Mouse (Mus musculus) layer of hippocampus, postnatal 36 days (tissue): Measurements from ENCODE around the gene Defb29. TPM values are rescaled to one million over a fixed set of nuclear protein-coding genes. Genes with fewer than 3 reads are reported as not detected.
A peak's percentile ranks its signal among the peaks of the same experiment; 100 is the strongest.

Source experiments
- DNase-seq, 2 experiments: peaks; one replicate each; pipeline ENCODE4 v3.0.0; 2022
- total RNA-seq, 2 experiments: library from RNA; stranded (reverse); gene quantifications; 2 replicates each; pipeline ENCODE4 v1.2.3; 2021

The Defb29 gene
- not detected for total RNA-seq

DNA sequence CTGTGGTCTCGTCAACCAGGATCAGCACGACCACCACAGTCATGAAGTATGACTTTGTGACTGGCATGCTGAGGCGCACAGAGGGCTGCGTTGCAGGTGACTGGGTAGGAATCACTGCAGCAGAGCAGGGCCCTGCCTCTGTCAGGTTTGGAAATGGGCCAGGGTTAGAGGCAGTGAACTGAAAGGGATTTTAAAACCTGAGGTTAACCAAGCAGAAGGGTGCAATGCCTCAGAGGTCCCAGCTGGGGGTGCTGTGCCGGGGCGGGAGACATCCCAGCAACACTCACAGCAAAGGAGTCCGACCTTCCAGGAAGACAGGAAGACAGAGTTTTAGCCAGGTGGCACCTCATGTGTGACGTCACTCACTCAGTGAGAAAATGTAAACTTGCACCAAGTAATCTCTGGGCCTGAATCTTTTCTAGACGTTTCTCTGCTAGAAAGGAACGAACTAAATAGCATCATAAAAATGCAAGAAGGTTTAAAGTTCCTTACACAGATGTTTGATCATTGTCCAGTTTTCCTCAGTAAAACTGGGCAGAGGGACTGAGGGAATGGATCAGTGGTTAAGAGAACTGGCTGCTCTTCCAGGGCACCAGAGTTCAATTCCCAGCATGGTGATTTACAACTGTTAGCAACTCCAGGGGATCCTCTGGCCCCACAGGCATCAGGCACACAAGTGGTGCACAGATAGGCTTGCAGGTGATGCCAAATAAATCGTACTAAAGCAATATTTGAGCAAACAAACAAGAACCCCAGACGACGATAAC, at the start of gene Defb29:
TSS of gene Defb29 (minus strand) at position 155 of the 767 bp plus-strand sequence.
- DNase-seq = no peak

DNA sequence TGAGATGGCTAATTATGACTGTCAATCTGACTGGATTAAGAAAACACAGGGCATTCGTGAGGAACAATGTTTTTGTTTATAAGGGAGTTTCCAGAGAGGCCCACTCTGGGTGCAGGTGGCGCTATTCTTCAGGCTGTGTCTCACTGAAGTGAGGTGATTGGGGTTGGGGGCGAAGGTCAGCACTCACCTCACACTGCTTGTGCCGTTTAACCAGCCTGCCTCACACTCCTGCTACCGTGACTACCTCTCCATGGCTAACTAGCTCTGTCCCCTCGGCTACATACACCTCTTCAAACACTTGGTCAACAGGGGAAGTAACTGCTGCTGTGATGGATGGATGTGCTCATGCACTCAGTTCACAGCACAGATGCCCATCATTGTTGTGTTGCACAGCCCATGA, 49.1 kb upstream of the Defb29 start:
- DNase-seq = no peak

DNA sequence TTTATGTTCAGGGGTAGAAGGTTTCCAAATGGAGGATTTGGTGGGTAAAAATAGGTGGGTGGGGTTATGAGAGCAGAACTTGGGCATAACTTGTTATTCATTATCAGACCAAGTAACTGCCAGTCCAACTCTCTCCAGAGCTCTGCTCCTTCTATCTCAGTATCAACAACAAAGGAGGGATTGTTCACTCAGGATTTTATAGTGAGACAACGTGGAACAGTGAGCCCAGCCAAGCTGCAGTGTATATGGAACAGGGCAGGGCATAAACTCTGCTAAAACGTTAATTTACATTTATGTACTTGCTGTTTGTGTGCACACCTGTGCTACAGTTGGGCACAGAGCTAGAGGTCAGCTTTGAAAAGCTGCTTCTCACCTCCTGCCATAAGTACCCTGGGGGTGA, 48.6 kb upstream of the Defb29 start:
- DNase-seq = no peak

DNA sequence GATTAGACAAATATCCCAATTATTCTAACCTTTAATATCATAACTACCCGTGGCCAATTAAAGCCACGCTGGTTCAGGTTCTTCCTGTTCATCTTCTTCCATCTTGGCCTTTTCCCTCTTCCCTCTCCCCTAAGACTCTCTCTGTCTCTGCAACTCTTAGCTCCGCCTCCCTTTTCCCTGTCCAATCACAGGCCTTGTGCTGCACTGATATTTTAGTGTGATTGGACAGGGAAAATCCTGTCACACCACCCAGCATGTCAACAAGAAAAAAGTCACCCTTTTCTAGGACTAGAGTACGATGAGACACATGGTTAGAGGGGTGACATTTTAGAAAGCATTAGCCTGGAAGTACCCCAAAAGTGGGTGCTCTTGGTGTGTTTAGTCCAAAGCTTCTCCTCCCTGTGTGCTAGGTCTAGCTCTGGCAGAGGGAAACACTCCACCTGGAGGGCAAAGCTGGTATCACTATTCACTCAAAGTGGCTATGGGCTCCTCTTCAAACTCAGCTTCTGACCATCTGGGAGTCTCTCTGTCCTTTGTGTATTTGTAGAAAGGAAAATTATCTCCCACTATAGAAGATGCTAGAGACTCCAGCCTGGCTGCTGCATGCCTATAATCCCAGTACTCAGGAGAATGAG, 47.1 kb upstream of the Defb29 start:
- no peak for DNase-seq

DNA sequence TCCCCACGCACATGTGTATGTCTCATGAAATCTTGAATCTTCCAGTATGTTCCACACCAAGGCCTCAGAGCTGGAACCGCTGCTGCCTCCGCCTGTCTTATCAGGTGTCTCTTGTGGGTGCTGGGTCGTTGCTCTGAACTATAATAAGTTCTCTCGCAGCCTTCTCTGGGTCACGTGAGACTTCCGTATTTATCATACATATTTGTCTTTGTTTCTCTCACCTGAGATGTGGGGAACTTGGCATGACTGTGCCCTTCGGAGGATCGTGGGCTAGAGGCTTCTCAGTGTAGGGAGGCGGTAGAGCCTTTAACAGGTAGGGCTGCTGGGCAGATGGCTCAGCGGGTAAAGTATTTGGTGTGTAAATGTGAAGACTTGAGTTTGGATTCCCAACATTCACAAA, 40.7 kb upstream of the Defb29 start:
- no peak for DNase-seq

DNA sequence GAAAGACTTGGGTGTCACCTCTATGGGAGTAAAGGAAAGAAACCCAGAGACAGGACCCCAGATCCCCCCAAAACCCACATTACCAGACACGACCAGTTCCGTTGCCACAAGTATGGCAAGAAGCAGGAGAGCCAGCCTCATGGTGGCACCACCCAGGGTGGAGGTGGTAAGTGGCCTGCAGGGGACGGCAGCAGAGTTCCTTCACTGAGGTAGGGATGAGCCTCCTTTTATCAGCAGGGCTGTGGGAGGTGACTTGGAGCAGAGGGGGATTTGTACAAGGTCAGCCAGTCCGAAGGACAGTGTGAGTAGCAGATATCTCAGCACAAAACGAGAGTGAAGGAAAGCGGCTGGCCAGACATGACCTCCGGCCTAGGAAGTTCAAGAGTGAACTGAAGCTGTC, 40.2 kb upstream of the Defb29 start, which contains the start of gene Defb19:
TSS of gene Defb19 (minus strand) at position 206 of the 400 bp plus-strand sequence.
- no peak for DNase-seq

DNA sequence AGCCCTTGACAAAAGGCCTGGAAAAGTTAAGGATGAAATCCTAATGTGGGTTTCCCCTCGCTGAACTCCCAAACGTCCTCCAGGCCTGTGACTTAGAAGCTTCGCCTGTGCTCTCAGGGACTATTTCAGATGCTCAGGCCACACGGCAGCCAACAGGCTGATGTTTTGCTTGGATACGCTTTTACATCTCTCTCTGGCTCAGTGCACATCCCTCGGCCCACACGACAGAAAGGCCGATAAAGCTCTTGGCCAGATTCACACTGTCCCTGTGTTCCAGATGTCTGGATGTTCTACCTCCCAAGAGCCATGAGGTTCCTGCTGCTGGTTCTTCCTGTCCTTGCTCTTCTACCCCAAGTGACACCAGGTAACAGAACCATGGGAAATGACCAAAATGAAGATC, 33.6 kb upstream of the Defb29 start:
- no peak for DNase-seq

DNA sequence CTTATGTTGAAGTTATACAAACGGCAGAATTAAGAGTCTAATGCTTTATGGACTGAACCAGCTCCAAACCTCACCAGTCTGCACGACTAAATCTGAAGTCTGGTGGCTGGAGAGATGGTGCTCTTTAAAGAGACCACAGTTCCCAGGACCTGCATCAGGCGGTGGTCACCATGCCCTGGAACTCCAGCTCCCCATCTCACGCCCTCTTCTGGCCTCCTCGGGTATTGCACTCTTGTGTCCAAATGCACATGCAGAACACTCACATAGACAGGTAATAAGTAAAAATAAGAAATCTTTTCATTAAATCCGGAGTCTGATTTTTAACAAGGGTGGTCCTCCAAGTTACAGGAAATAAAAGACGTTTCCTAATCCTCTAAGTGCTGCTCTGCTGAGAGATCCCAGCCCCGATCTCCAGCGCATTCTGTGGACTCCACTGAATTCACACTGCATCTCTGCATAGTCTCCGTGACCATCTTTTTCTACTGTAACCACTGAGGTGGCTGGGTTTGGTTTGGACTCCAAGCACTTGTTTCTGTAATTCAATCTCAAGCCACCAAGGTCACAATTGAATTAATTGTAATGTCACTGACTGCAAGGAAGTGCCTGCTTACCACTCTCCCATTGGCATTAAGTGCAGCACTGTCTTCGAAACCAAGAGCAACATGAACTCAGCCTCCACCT, 32.4 kb upstream of the Defb29 start, which contains the start of gene Defb21:
TSS of gene Defb21 (plus strand) at position 631 of the 681 bp plus-strand sequence.
- no peak for DNase-seq

DNA sequence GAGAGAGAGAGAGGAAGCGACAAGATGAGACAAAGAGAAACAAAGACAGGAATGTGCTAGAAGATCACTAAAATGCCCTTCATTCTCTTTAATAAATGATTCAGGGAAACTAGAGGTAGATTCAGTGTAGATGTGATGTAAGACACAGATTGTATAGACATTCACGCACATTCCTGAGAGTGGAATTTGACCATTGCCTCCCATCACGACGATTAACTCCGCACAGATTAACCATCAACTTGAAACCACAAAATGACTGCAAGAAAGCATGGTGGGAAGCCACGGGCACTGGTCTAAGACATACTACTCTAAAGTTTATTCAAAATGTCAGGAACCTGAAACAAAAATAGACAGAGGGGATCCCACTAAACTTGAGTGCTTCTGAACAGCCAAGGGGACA, 30.4 kb upstream of the Defb29 start:
- DNase-seq = no peak

DNA sequence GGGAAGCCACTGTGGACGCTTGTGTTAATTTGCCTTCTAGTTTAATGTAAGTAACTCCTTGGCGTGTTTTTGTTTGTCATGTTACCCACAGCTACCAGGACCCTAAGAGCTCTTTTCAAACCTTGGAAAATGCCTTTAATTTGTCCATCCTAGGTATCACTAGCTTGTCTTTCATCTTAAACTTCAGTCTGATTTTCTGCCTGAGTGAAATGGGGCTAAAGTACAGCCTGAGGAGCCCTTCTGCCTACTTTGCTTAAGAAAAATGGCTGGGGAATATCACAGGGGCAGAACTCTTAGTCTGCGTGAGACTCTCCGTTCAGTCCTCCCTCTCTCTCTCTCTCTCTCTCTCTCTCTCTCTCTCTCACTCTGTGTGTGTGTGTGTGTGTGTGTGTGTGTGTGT, 30.0 kb upstream of the Defb29 start:
- DNase-seq = no peak

DNA sequence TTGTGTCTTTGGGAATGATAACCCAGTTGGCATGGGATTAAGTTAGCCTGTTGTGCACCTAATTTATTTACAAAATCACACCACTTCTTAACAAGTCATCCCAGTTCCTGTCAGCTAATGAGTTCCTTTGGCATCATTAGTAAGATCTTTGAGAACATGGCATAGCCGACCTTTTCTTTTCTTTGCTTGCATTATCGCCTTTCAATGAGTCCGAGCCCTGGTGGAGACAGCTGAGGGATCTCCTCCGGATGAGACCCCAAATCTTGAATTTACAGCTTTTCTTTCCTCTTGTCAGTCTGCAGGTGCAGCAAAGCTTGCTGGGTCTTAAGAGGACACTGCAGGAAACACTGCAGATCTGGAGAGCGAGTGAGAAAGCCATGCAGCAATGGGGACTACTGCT, 29.1 kb upstream of the Defb29 start, which contains the start of gene Gm17416:
TSS of gene Gm17416 (plus strand) at position 301 of the 400 bp plus-strand sequence.
- DNase-seq = no peak

DNA sequence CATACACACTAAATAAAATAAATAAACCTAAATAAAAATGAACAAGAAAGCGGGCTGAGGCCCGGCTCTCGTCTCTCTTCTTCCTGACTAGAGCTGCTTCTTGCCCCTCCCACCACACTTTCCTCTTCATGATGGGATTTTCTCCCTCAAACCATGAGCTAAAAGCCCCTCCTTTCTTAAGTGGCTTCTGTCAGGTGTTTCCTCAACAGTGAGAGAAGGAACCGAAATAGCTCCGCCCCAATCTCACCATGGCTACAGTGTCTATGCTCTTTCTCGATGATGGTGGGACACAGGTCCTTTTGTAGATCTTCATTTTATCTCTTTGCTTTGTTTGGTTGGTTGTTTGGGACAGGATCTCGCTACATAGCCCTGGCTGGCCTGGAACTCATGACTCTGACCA, 16.8 kb upstream of the Defb29 start:
- DNase-seq = no peak

DNA sequence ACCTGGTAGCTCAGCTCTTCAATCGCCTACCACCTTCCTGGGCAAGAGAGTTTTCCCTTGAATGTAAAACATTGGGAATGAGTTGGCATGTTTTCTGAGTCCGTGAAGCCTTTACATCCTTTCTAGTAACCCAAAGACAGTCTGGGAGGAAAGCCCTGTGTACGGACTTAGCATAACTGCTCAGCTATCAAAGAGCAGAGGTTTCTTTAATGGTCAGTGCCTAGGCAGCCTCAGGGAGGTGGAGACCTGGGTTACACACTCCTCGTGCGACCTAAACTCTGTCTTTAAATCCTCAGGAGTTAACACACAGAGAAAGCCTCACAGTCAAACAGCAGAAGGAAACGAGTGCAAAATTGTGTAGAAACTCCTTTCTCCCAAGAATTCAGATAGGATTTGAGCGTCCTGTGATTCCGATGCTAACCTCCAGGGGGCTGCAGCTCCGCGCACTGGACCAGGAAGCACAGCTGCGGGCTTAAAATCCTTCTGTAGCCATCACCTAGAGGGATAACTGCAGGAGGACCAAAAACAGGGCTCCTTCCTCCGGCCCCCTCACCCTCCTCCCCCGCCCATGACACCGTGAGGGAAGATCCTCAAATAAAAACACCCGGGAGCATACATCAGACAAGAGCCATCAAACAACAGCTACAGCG, 14.0 kb upstream of the Defb29 start:
- peak; percentile 38 to 48 for DNase-seq

DNA sequence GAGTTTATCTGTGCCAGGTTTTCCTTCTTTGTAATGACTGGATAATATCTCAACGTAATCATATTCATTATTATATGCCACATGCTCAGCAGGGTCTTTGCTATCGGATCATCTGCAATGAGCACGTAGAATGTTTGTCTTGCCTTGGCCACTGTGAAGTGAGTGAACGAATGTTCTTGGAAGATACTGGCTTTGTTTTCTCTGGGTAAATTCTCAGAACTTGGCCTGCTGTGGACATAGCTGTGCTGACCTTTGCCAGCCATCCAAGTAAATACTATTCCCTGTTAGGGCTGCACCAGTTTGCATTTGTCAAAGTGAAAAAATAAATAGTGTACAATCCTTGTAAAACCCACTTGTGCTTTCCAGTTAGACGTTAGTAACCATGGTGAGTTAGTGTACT, 8.2 kb upstream of the Defb29 start:
- no peak for DNase-seq

DNA sequence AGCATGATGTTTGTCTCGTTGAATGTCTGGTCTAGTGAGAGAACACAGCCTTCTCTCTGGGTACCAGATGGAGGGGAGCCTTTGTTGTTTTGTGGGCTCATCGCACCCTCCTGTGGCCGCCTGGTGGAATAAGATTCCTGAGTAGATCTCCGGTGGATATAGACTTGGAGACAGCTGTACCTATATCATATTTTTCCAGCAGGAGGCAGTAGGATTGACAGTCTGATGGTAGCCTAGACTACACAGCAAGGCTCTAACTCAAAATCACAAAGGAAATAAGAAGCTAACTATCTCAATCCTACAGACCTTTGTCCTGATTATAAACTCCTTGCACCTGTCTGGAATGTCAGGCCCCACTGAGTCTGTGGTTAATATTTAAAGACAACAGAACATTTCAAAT, 4.8 kb upstream of the Defb29 start:
- peak; percentile 64 to 76 for DNase-seq

DNA sequence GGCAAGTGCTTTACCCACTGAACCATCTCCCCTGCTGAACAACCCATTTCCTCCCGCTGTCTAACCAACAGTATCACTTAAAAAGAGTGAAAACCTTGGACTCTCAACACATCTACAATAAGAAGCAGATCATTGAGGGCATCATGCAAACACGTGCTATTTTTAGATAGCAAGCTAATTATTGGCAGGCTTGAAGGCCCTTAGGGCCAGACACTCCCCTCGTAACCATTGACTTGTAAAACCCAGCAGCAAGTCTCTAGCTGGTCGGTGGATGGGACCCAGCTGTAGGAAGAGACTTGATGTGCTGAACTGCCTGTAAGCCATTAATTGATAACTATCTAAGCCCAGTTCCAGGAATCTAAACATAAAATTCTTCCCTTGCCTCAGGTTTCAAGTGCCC, 3.6 kb upstream of the Defb29 start:
- no peak for DNase-seq

DNA sequence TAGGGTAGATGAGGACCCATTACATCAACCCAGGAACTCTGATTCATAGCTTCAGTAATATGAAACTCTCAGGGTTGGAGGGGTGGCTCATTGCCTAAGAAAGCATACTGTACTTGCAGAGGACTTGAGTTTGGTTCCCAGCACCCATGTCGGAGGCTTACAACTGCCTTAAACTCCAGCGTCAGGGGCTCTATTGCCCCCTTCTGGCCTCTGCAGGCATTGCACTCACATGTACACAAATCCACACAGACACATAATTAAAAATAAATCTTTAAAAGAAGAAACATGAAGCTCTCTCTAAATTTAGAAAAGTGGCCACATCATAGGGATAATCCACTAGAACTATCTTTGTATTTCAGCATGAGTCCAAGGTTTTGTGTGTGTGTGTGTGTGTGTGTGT, 3.0 kb upstream of the Defb29 start:
- no peak for DNase-seq

DNA sequence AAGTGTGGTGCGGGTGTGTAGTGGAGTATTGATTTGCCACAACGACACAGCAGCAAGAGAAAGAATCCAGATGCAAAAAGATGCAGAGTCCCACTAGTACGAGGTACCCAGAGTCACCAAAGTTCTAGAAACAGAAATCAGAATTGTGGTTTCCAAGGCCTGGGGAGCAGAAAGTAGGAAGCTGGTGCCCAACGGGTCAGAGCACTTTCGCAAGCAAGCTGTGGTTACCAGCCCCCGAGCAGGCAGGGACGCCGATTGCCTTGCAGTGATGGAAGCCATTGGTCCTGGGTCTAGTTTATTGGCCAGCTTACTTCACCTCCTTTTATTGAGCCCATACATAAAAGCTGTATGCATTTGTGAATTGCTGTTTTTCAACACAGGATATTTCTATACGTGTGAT, 2.1 kb upstream of the Defb29 start:
- no peak for DNase-seq

DNA sequence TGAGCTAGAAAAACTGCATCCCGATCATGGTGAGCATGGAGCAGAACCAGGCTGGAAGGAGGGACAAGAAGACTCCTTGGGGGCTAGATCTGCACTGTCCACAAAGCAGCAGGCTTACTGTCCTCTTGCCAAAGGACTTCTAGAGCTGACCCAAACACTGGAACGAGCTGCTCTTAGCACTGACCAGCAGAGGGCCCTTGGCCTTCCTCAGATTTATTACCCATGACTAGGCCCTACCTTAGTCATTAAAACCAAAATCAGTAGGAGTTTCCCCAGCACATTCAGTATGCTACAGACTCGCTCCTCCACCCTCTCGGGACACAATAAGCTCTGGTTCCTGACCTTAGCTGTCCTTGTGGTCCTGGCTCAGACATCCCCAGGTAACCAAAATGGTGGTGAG, 21.9 kb downstream of the Defb29 start, which contains the start of gene Defb28:
TSS of gene Defb28 (plus strand) at position 275 of the 400 bp plus-strand sequence.
- no peak for DNase-seq

DNA sequence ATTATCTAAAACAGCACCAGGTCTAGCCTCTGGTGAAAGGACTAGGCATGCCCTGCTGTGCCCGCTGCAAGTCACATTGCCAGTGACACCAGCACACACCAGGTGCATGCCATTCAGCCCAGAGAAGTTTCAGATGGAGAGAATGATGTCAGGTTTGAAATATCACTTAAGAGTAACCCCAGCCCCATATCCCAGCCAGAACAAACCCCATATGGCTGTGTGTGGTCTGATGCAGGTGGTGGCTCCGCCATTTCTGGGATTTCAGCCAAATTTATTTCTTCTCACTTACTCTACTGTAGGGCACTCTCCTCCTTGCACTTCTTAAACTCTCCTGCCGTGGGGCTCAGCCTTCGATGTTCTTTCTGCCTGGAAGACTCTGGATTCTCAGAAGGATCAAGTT, 23.8 kb downstream of the Defb29 start:
- no peak for DNase-seq

DNA sequence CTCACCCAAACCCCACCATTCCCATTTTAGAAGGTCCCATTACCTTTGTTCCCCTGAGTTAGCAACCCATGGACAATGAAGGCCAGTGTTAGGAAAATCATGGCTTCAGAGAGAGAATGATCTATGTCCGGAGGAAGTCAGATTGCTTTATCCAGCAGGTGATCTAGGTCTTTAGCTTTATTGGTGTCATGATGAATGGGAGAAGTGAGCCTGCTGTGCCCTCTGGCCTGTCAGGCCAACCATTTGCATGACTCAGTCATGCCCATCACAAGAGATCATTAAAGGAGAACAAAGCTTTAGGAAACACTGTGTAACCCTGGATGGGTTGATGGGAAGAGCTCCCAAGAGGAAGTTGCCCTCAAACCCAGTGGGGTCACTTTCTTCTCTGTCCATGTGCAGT, 28.3 kb downstream of the Defb29 start, which contains the start of gene Defb26:
TSS of gene Defb26 (minus strand) at position 101 of the 400 bp plus-strand sequence.
- DNase-seq = no peak

DNA sequence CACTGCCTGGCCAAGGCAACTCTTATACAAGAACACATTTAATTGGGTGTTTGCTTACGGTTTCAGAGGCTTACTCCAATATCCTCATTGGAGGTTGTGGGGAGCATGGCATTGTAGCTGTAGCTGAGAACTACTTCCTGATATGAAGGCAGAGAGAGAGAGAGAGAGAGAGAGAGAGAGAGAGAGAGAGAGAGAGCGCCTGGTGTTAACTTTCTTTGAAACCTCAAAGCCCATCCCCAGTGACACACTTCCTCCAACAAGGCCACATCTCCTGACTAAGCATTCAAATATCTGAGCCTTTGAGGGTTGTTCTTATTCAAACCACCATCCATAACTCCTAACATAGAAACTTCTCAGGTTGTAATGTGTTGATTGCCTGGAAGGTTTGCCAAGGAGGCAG, 35.9 kb downstream of the Defb29 start:
- DNase-seq = no peak

DNA sequence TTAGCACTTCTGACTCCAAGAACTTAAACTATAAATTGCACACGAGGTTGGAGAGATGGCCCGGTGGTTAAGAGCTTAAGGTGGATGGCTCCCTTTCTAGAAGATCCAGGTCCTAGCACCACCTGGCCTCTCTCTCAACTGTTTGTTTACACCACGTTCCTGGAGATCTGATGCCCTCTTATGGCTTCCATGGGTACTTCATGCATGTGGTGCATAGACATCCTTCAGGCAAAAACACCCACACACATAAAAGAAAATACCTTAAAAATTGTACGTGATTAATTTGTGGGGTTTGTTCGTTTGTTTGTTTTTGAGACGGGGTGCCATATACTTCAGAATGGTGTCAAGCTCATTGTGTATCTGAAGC, 39.1 kb downstream of the Defb29 start:
- no peak for DNase-seq
